Mouse (Mus musculus): ENCODE measurements at regions not wholly inside any gene's neighbourhood (a gene's known extent, or its start where the extent isn't known, plus 50 kb on each side); places are given as distances from the start of the nearest gene placed in this dataset.

- Histone ChIP-seq H3K4me2 (ENCODE audit: low read length) (no peak overlapping the region), H3K9ac (ENCODE audit: low read length) (no peak overlapping the region), H3K9me3 (ENCODE audit: control insufficient read depth, low read length) (no peaks in the 10 kb centered on the region), H3K27me3 (ENCODE audit: control insufficient read depth, insufficient read depth, low read length) (no peaks in the 10 kb centered on the region), H3K4me1 (ENCODE audit: control insufficient read depth in 2 of 2, insufficient read depth in 2 of 2, low read length in 2 of 2) (peaks cover 0 to 2% of the 10 kb centered on the region in 2 experiments; a peak in 2 of 4 replicates), H3K4me3 (ENCODE audit: control insufficient read depth in 1 of 2, insufficient read depth in 1 of 2, low read depth in 1 of 2, low read length in 2 of 2) (no peak overlapping the region), H3K36me3 (ENCODE audit: control insufficient read depth, insufficient read depth, low read length) (no peaks in the 10 kb centered on the region), H3K27ac (replicated peaks in 1 of 2; ENCODE audit: control insufficient read depth in 1 of 2, insufficient read depth in 1 of 2, low read depth in 2 of 2, low read length in 2 of 2) (0 out of 4 replicates have a peak overlapping the region, but pooled peaks of 1 of the 2 experiments have one; percentile 4)
- WGBS = 66% methylated on average over 3 of the region's 3 CpGs
- no peak for ATAC-seq (ENCODE audit: insufficient number of reproducible peaks, insufficient read depth, low FRiP score, low read depth)
These were observed 213.8 kb upstream of the Ferd3l start for GRCm38 (mm10) chr12:33714392-33714791.

GRCm38 (mm10) chr12:33715997-33716396 lies 212.2 kb upstream of the Ferd3l start:
- Histone ChIP-seq H3K4me3 (ENCODE audit: control insufficient read depth in 1 of 2, insufficient read depth in 1 of 2, low read depth in 1 of 2, low read length in 2 of 2) (no peak overlapping the region), H3K27me3 (ENCODE audit: control insufficient read depth, insufficient read depth, low read length) (no peaks in the 10 kb centered on the region), H3K27ac (replicated peaks in 1 of 2; ENCODE audit: control insufficient read depth in 1 of 2, insufficient read depth in 1 of 2, low read depth in 2 of 2, low read length in 2 of 2) (no peak overlapping the region), H3K36me3 (ENCODE audit: control insufficient read depth, insufficient read depth, low read length) (no peaks in the 10 kb centered on the region), H3K9me3 (ENCODE audit: control insufficient read depth, low read length) (no peaks in the 10 kb centered on the region), H3K4me2 (ENCODE audit: low read length) (no peak overlapping the region), H3K9ac (ENCODE audit: low read length) (no peak overlapping the region), H3K4me1 (ENCODE audit: control insufficient read depth in 2 of 2, insufficient read depth in 2 of 2, low read length in 2 of 2) (peaks cover 0 to 2% of the 10 kb centered on the region in 2 experiments; a peak in 2 of 4 replicates)
- no peak for ATAC-seq (ENCODE audit: insufficient number of reproducible peaks, insufficient read depth, low FRiP score, low read depth)
- WGBS = 92% methylated on average over 2 of the region's 2 CpGs

- no peak overlapping the region for H3K4me2 ChIP-seq (ENCODE audit: low read length)
- peaks cover 0 to 2% of the 10 kb centered on the region in 2 experiments; a peak in 2 of 4 replicates for H3K4me1 ChIP-seq (ENCODE audit: control insufficient read depth in 2 of 2, insufficient read depth in 2 of 2, low read length in 2 of 2)
- no peaks in the 10 kb centered on the region for H3K9me3 ChIP-seq (ENCODE audit: control insufficient read depth, low read length)
- H3K4me3 ChIP-seq (ENCODE audit: control insufficient read depth in 1 of 2, insufficient read depth in 1 of 2, low read depth in 1 of 2, low read length in 2 of 2) = no peak overlapping the region
- no peak overlapping the region for H3K9ac ChIP-seq (ENCODE audit: low read length)
- WGBS = 49% methylated on average over 4 of the region's 4 CpGs
- no peak for ATAC-seq (ENCODE audit: insufficient number of reproducible peaks, insufficient read depth, low FRiP score, low read depth)
- H3K27ac ChIP-seq (replicated peaks in 1 of 2; ENCODE audit: control insufficient read depth in 1 of 2, insufficient read depth in 1 of 2, low read depth in 2 of 2, low read length in 2 of 2) = no peak overlapping the region
- H3K27me3 ChIP-seq (ENCODE audit: control insufficient read depth, insufficient read depth, low read length) = no peaks in the 10 kb centered on the region
- no peaks in the 10 kb centered on the region for H3K36me3 ChIP-seq (ENCODE audit: control insufficient read depth, insufficient read depth, low read length)
These were observed 211.2 kb upstream of the Ferd3l start for GRCm38 (mm10) chr12:33717053-33717452.

GRCm38 (mm10) chr12:33717601-33718260 lies 210.5 kb upstream of the Ferd3l start:
- no peak for ATAC-seq (ENCODE audit: insufficient number of reproducible peaks, insufficient read depth, low FRiP score, low read depth)
- Histone ChIP-seq H3K4me3 (ENCODE audit: control insufficient read depth in 1 of 2, insufficient read depth in 1 of 2, low read depth in 1 of 2, low read length in 2 of 2) (0 out of 4 replicates have a peak overlapping the region, but pooled peaks of 1 of the 2 experiments have one; percentile 0), H3K4me2 (ENCODE audit: low read length) (peak overlapping the region; percentile 50), H3K9me3 (ENCODE audit: control insufficient read depth, low read length) (no peaks in the 10 kb centered on the region), H3K27me3 (ENCODE audit: control insufficient read depth, insufficient read depth, low read length) (no peaks in the 10 kb centered on the region), H3K9ac (ENCODE audit: low read length) (no peak overlapping the region), H3K27ac (replicated peaks in 1 of 2; ENCODE audit: control insufficient read depth in 1 of 2, insufficient read depth in 1 of 2, low read depth in 2 of 2, low read length in 2 of 2) (0 out of 4 replicates have a peak overlapping the region, but pooled peaks have one; percentile 39 to 54), H3K36me3 (ENCODE audit: control insufficient read depth, insufficient read depth, low read length) (no peaks in the 10 kb centered on the region), H3K4me1 (ENCODE audit: control insufficient read depth in 2 of 2, insufficient read depth in 2 of 2, low read length in 2 of 2) (peaks cover 0 to 2% of the 10 kb centered on the region in 2 experiments; a peak in 2 of 4 replicates)
- WGBS = 25% methylated on average over 14 of the region's 14 CpGs

GRCm38 (mm10) chr12:33719063-33719462 lies 209.2 kb upstream of the Ferd3l start:
- Histone ChIP-seq H3K9ac (ENCODE audit: low read length) (no peak overlapping the region), H3K4me2 (ENCODE audit: low read length) (no peak overlapping the region; the same call in 1 of the 2 replicates), H3K36me3 (ENCODE audit: control insufficient read depth, insufficient read depth, low read length) (no peaks in the 10 kb centered on the region), H3K4me3 (ENCODE audit: control insufficient read depth in 1 of 2, insufficient read depth in 1 of 2, low read depth in 1 of 2, low read length in 2 of 2) (no peak overlapping the region), H3K27me3 (ENCODE audit: control insufficient read depth, insufficient read depth, low read length) (no peaks in the 10 kb centered on the region), H3K9me3 (ENCODE audit: control insufficient read depth, low read length) (no peaks in the 10 kb centered on the region), H3K27ac (replicated peaks in 1 of 2; ENCODE audit: control insufficient read depth in 1 of 2, insufficient read depth in 1 of 2, low read depth in 2 of 2, low read length in 2 of 2) (peak overlapping the region in 1 of 2 experiments; percentile 17; a peak in 1 of 4 replicates), H3K4me1 (ENCODE audit: control insufficient read depth in 2 of 2, insufficient read depth in 2 of 2, low read length in 2 of 2) (peaks cover 0 to 2% of the 10 kb centered on the region in 2 experiments; a peak in 2 of 4 replicates)
- 45% methylated on average over 7 of the region's 7 CpGs for WGBS
- no peak for ATAC-seq (ENCODE audit: insufficient number of reproducible peaks, insufficient read depth, low FRiP score, low read depth)

- WGBS = 45% methylated on average over 4 of the region's 4 CpGs
- H3K4me2 ChIP-seq (ENCODE audit: low read length) = no peak overlapping the region
These were observed 196.3 kb upstream of the Ferd3l start for GRCm38 (mm10) chr12:33731937-33732336.

GRCm38 (mm10) chr12:33775563-33776468 lies 152.4 kb upstream of the Ferd3l start:
- H3K9ac ChIP-seq (ENCODE audit: low read length) = no peak overlapping the region
- no peak overlapping the region for H3K4me2 ChIP-seq (ENCODE audit: low read length)
- H3K27me3 ChIP-seq (ENCODE audit: control insufficient read depth, insufficient read depth, low read length) = no peaks in the 10 kb centered on the region
- H3K36me3 ChIP-seq (ENCODE audit: control insufficient read depth, insufficient read depth, low read length) = no peaks in the 10 kb centered on the region
- ATAC-seq (ENCODE audit: insufficient number of reproducible peaks, insufficient read depth, low FRiP score, low read depth) = no peak
- no peaks in the 10 kb centered on the region for H3K9me3 ChIP-seq (ENCODE audit: control insufficient read depth, low read length)
- 46% methylated on average over 5 of the region's 5 CpGs for WGBS
- H3K4me3 ChIP-seq (ENCODE audit: control insufficient read depth in 1 of 2, insufficient read depth in 1 of 2, low read depth in 1 of 2, low read length in 2 of 2) = no peak overlapping the region
- no peaks in the 10 kb centered on the region for H3K4me1 ChIP-seq (ENCODE audit: control insufficient read depth in 2 of 2, insufficient read depth in 2 of 2, low read length in 2 of 2)
- no peak overlapping the region for H3K27ac ChIP-seq (replicated peaks in 1 of 2; ENCODE audit: control insufficient read depth in 1 of 2, insufficient read depth in 1 of 2, low read depth in 2 of 2, low read length in 2 of 2)

More at GRCm38 (mm10) chr12:33731937-33732336, 196.3 kb upstream of the Ferd3l start:
- Histone ChIP-seq H3K9me3 (ENCODE audit: control insufficient read depth, low read length) (no peaks in the 10 kb centered on the region), H3K36me3 (ENCODE audit: control insufficient read depth, insufficient read depth, low read length) (no peaks in the 10 kb centered on the region), H3K9ac (ENCODE audit: low read length) (no peak overlapping the region), H3K27ac (replicated peaks in 1 of 2; ENCODE audit: control insufficient read depth in 1 of 2, insufficient read depth in 1 of 2, low read depth in 2 of 2, low read length in 2 of 2) (no peak overlapping the region), H3K27me3 (ENCODE audit: control insufficient read depth, insufficient read depth, low read length) (no peaks in the 10 kb centered on the region), H3K4me1 (ENCODE audit: control insufficient read depth in 2 of 2, insufficient read depth in 2 of 2, low read length in 2 of 2) (no peaks in the 10 kb centered on the region), H3K4me3 (ENCODE audit: control insufficient read depth in 1 of 2, insufficient read depth in 1 of 2, low read depth in 1 of 2, low read length in 2 of 2) (no peak overlapping the region)
- ATAC-seq (ENCODE audit: insufficient number of reproducible peaks, insufficient read depth, low FRiP score, low read depth) = no peak

Measured in heart, embryonic 14.5 days (tissue).